Mouse (Mus musculus) testis, postnatal 10 days (tissue): ENCODE data around the gene Galnt10.
A peak's percentile ranks its signal among the peaks of the same experiment; 100 is the strongest.

ENCODE experiments used
- DNase-seq: peaks from one replicate; pipeline ENCODE4 v3.0.0; 2021; ENCODE audit warnings: low spot score

The Galnt10 gene

DNA sequence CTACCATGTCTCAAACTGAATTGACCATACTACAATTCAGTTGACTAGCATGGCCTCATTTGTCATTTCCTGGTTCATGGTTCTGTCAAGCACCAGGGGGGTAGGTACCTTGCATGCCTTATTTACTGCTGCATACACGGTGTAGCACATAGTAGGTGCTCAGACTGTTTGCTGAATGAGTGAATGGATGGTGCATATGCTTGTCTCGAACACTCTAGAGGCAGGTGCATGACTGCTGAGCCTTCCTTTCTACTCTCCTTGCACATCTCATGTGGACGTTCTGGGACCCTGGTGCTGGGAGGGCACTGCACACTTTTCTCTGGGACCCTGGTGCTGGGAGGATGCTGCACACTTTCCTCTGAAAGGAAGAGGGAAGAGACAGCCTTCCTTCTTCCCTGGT lies 13.0 kb downstream of the Galnt10 start:
- DNase-seq = peak; percentile 32

- peak; percentile 36 for DNase-seq
Measured at GRCm38 (mm10) chr11:57658751-57659150, 13.5 kb downstream of the Galnt10 start.

GRCm38 (mm10) chr11:57660156-57660555 lies 14.9 kb downstream of the Galnt10 start:
- DNase-seq = peak; percentile 49

DNA sequence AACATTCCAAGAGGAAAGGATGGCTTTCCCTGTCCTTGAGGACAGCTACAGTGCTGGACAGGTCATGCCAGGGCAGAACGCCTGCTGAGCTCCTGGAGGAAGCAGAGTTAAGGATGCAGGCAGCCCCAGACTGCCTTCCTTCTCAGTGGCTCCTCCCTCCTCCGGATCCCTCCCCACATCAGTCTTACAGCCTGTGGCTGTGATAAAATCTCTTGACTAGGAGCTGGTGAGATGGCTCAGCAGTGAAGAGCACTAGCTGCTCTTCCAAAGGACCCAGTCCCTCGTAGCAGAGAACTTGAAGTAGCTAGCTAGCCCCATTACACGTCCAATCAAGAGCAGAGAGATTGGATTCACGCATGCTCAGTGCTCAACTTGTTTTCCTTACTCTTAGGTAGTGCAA lies 15.6 kb downstream of the Galnt10 start:
- peak; percentile 44 for DNase-seq

DNA sequence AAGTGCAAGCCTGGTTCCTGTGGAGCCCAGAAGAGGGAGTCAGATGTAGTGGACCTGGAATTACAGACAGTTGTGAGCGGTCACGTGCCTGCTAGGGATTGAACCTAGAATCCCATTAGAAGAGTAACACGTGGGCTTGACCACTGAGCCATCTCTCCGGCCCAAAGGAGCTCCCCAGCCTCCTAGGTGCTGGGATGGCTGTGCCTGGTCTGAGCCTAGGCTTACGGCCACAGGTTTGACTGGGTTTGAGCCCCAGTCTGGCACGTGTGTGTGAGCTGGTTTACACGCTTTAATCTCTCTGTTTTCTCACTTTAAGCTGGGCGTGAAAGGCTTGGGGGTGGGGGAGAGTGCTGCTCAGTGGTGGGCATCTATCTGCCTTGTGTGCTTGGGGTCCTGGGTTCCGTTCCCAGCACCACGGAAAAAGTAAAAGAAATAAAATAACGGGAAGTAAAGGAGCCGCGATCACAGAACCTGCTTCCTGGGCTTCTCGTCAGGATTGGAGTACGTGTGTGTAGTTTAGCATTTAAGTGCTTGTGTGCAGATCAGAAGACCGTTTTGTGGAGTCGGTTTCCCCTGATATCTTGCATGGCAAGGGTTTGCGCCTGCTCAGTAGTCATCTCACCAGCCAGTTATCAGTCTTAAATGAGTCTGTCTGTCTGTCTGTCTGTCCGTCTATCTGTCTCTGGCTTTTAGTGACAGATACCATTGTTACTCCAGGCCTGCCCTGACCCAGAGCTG lies 16.4 kb downstream of the Galnt10 start:
- peak; percentile 32 for DNase-seq

DNA sequence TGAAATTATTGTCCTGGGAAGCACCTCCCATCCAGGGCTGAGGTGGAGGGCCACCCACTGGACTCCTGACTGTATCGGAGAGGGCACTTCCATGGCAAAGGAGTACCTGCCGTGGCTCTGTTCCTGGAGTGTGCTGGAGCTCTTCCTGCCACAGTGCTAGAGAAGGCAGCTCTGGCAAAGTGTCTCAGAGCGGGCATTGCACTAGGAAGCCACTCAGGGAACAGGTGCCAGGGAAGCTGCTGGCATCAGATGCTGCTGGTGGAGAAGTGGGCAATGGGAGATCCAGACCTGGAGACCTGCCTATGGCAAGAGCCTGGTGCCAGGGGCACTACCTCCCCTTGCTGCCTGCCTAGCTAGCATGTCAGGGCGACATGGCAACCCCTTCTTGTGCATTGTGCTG lies 17.0 kb downstream of the Galnt10 start:
- DNase-seq = peak; percentile 37

DNA sequence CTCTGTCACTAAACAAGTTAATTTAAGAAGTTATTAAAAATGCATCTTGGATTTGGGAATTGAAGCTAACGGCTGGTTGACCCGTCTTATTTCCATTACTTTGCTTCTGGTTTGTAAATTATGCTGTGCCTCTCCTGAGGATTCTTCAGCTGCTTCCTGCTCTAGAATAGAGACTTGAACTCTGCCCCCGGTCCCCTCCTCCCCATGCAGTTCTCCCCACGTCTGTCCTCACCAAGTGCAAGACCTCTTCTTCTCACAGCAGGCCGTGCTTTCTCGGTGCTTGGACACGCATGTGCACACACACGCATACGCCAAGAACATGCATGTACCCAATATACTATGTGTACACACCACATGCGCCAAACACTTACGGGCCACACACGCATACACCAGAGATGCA lies 18.0 kb downstream of the Galnt10 start:
- no peak for DNase-seq

DNA sequence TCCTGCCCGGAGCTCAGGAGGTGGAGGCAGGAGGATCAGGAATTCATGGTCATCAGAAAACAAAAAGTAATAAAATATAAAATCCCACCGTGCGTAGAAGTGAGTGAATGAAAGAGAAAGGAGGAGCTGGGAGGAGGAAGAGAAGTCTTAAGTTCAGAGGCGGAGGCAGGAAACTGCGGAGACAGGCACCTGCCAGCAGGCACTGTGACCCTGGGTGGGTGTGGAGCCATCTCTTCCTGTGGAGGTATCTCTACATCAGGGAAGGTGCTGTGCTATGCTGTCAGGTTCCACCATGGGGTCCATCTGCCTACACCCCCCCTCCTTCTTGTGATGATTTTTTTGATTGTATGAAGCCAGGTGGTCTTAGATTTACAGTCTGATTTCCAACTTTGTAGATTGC lies 19.5 kb downstream of the Galnt10 start:
- DNase-seq = no peak

GRCm38 (mm10) chr11:57668271-57668670 lies 23.0 kb downstream of the Galnt10 start:
- no peak for DNase-seq

DNA sequence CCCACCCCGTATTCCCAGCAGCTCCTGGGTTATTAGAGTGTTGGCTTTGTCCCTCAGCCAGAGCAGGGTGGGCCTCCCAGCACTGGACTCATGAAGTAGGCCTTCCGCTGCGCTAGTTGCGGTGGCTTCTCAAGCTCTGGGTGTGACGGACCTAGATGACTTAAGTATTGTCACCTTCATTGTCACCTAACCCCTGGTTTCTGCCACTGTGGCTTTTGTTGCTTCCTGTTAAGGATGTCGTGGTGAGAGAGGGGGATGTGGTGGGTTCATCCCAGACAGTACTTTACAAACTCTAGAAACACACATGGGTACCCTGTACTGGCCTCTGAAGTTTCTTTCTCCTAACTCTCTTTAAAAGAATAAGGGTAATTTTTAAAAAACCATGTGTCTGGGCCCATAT lies 24.3 kb downstream of the Galnt10 start:
- no peak for DNase-seq

DNA sequence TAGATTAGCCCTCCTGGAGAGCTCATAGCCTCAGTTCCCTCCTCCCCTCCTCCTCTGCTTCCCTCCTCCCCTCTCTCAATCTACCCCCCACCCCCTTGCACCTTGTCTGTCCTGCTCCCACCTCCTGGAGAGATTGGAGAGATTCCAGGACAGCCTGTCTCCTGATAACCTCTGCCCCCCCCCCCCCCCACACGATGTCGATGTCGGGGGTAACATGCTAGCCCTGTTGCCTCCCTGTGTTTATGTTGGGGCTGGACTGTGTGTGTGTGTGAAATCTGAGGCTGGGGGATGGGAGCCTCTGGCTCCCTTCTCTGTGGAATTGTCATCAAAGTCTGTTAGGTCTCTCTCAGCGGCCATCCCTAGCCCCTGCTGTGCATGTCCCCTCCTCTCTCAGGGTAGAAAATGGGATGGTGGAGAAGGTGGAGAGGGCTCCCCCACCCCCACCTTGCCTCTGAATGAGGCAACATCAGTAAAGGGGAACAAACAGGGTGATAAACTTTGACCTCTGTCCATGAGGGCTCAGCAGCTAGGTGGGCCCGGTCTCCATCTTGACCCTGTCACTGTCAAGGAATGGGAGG lies 26.0 kb downstream of the Galnt10 start:
- DNase-seq = no peak

DNA sequence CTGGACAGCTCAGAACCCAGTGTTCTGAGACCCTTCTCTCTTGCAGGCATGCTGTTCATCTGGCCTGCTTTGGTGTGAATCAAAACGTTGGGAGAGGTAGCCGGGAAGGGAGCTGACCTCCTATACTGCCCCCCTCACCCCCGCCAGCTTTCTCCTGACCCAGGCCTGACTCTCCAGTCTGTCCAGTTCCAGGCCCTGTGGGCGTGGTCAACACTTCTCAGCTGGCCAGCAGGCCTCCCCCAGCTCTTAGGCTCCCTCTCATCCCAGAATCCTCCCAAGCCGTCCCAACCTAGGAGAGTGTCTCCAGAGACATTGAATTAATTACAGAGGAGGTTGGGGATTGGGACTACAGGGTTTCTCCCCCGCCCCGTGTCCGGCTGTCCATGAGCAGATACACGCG lies 26.6 kb downstream of the Galnt10 start:
- DNase-seq = peak; percentile 61

DNA sequence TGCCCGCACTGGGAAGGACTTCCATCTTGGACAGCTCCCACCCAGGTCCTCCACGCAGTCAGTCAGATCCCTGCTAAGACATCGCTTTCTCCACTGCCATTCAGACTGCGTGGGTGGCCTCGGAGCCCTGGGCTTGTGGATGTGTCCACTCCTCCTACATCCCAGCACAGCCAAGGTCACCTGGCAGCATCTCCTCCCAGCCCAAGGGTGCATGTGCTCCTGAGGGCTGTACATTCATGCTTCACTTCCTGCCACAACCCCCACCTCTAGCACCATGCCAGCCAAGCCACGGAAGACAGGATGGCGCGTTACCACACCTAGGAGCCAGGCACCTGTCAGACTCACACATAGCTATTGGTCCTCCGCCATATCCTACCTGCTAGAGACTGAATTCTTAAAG lies 27.8 kb downstream of the Galnt10 start:
- DNase-seq = peak; percentile 63

DNA sequence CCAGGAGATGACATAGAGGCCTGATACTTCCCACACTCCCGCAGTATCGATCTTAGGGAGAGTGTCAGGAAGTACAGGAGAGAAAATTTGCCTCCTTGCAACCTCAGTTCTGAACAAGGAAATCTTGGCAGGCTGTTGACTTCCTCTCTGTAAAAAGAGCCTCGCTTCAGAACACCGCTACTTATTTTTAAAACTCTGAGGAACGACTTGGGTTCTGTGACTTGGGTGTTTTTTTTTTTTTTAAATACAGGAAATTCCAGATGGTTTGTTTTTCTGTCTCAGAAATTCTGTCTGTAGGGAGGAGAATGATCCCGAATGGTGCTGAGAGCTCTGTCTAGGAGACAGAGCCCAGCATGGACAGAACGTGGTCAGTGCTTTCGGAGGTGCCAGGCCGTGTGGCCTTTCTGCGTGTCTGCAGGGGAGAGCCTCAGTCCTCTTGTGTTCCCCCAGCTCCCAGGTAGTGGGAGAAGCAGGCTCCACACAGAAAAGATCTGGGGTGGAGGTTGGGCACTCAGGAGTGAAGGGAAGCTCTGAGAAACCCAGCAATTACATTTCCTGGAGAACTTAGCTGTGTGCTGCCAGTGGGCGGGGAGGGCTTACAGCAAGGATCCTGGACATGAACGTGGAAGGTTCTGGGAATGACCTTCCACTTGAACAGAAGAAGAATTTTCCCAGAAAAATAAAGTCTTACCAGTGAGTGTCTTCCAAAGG lies 28.9 kb downstream of the Galnt10 start:
- no peak for DNase-seq

- no peak for DNase-seq
Measured at GRCm38 (mm10) chr11:57677261-57677660, 32.0 kb downstream of the Galnt10 start.

GRCm38 (mm10) chr11:57682589-57682988 lies 37.3 kb downstream of the Galnt10 start:
- no peak for DNase-seq

DNA sequence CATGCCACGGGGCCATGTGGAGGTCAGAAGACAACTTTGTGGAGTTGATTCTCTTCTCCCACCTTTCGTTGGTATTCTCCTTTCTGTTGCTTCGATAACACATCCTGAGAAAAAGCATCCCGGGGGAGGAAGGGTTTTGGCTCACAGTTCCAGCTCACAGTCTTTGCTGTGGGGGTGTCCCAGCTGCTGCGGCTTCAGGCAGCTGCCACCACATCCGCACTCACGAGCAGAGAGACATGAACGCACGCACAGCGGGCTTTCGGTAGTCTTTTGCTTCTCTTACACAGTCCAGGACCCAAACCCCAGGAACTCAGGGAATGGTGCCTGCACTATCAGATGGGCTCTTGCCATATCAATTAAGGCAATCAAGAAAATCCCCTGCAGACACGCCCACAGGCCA lies 37.9 kb downstream of the Galnt10 start:
- no peak for DNase-seq

DNA sequence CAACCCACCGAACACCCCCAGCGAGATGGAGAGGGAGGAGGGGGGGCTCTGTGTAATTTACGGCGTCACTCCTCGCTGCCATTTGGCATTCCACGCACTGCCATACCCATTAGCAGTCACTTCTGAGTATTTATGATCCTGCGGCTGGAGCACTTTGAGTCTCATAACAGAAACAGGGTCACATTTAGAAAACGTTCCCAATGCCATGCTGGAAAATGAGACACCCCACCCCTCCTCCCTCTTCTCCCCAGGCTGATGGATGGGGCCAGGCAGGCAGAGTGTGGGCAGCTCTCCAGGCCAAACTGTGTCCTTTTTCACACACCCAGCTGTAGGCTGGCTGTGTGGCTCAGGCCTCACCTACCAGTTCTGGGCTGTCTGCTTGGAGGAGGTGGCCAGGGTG lies 38.7 kb downstream of the Galnt10 start:
- no peak for DNase-seq

GRCm38 (mm10) chr11:57684891-57685290 lies 39.6 kb downstream of the Galnt10 start:
- no peak for DNase-seq

DNA sequence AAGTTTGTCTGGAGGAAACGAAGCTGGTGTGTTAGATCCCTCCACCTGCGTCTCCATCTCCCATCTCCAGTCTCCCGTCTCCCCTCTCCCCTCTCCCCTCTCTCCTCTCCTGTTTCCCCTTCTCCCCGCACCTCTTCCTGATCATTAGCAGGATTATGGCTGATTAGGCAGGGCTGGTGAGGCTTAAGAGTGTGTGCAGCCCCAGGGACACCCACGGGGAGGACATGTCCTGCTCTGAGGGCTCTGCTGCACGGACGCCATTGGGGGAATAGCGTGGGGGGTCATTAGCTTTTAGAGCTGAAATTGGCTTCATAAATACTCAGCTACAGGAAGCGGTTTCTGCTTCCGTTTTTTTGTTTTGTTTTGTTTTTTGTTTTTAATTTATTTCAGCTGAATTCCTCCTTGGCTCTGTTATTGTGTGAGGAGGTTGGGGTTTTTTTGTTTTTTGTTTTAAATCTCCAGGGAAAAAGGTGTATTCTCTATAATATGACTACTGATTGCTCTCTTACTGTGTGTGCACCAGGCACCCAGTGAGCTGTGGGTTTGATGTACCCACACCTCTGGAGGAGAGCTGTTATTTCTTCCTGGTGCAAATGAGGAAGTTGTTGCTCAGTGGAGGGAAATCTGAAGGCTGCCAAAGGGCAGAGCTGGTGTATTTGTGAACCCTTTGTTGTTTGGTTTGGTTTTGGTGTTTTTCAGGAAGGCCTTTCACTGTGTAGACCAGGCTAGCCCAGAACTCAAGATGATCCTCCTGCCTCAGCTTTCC lies 40.6 kb downstream of the Galnt10 start:
- no peak for DNase-seq

GRCm38 (mm10) chr11:57686797-57687196 lies 41.6 kb downstream of the Galnt10 start:
- DNase-seq = no peak

- DNase-seq = no peak
Measured at GRCm38 (mm10) chr11:57687258-57687657, 42.0 kb downstream of the Galnt10 start.
